Comparison of ENCODE assay signal across 8 mouse cellular contexts in the genomic region with DNA sequence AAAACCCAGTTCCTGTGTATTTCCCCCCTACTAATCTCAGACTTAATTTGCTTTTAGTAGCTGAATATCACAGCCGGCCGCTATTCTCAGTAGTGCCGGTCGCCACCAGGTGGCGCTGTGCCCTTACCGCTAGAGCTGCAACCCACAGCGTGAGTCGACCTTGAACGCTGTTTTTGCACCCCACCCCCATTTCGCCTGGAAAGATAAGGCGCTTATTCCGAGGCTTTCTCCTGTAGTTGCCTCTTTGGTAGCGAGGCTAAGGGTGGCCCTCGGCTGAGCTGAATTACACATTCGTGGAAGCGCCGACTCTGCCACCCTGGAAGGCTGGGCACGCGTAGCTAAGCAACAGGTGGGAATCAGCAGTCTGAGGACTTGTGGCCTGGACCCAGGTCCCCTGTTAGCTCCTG. TPM values are rescaled to one million over a fixed set of nuclear protein-coding genes. Genes with fewer than 3 reads are reported as not detected.
DNase-seq lines count a peak whose midpoint lies in the region; ATAC-seq and TF ChIP-seq lines count a peak whose summit lies in the region.

No protein-coding gene starts in this region.

- no peak for TF ChIP-seq EP300 in liver, postnatal 0 days (IDR thresholded peaks at IDR 0.05; ENCODE audit: low read depth)

- DNase-seq in CD4-positive helper T cell, adult 2 months (ENCODE audit: low read depth, low spot score) = peak; percentile 84
- DNase-seq in adrenal gland, postnatal 4 days (ENCODE audit: low spot score in 2 of 2) = peak; percentile 59 to 63
- peak; percentile 88 for DNase-seq in liver, postnatal 0 days
- peak; percentile 95 for DNase-seq in testis, postnatal 10 days (ENCODE audit: low spot score)

- H3K27ac ChIP-seq in embryonic facial prominence, embryonic 13.5 days = no peak overlapping the region
- H3K27ac ChIP-seq in heart, embryonic 11.5 days (ENCODE audit: low read depth, low read length) = no peak overlapping the region
- H3K27ac ChIP-seq in kidney, embryonic 15.5 days = no peak overlapping the region
- no peak overlapping the region for H3K27ac ChIP-seq in liver, postnatal 0 days (ENCODE audit: low read depth)
- H3K27ac ChIP-seq in neural tube, embryonic 14.5 days (ENCODE audit: low read depth, low read length) = no peak overlapping the region

- peak overlapping the region; percentile 62 for H3K4me2 ChIP-seq in embryonic facial prominence, embryonic 13.5 days
- peak overlapping the region; percentile 55 for H3K4me2 ChIP-seq in heart, embryonic 11.5 days
- peak overlapping the region; percentile 67 for H3K4me2 ChIP-seq in kidney, embryonic 15.5 days
- H3K4me2 ChIP-seq in liver, postnatal 0 days (ENCODE audit: low read depth, low read length) = peak overlapping the region; percentile 57
- H3K4me2 ChIP-seq in neural tube, embryonic 14.5 days (ENCODE audit: low read depth, low read length) = peak overlapping the region; percentile 49

- H3K9ac ChIP-seq in embryonic facial prominence, embryonic 13.5 days = 0 out of 2 replicates have a peak overlapping the region, but pooled peaks have one; percentile 57
- peak overlapping the region; percentile 43; the same call in 1 of the 2 replicates for H3K9ac ChIP-seq in heart, embryonic 11.5 days (ENCODE audit: low read depth, low read length)
- H3K9ac ChIP-seq in kidney, embryonic 15.5 days = peak overlapping the region; percentile 42; the same call in 1 of the 2 replicates
- H3K9ac ChIP-seq in liver, postnatal 0 days (replicated peaks) = 0 out of 2 replicates have a peak overlapping the region, but pooled peaks have one; percentile 17
- no peak overlapping the region for H3K9ac ChIP-seq in neural tube, embryonic 14.5 days (replicated peaks; ENCODE audit: low read depth, low read length)

- WGBS in embryonic facial prominence, embryonic 13.5 days = 18% methylated on average over 19 of the region's 19 CpGs
- WGBS in heart, embryonic 11.5 days (ENCODE audit: insufficient replicate concordance) = 19% methylated on average over 19 of the region's 19 CpGs
- 21% methylated on average over 19 of the region's 19 CpGs for WGBS in kidney, embryonic 15.5 days
- WGBS in liver, postnatal 0 days (ENCODE audit: insufficient replicate concordance) = 14% methylated on average over 19 of the region's 19 CpGs
- 16% methylated on average over 19 of the region's 19 CpGs for WGBS in neural tube, embryonic 14.5 days

- no peaks in the 10 kb centered on the region for H3K27me3 ChIP-seq in embryonic facial prominence, embryonic 13.5 days
- H3K27me3 ChIP-seq in heart, embryonic 11.5 days (ENCODE audit: control insufficient read depth, insufficient read depth, low read length) = no peaks in the 10 kb centered on the region
- no peaks in the 10 kb centered on the region for H3K27me3 ChIP-seq in kidney, embryonic 15.5 days
- no peaks in the 10 kb centered on the region for H3K27me3 ChIP-seq in liver, postnatal 0 days (ENCODE audit: insufficient read depth, low read length)
- H3K27me3 ChIP-seq in neural tube, embryonic 14.5 days (ENCODE audit: control insufficient read depth, insufficient read depth, low read length) = no peaks in the 10 kb centered on the region

- no peaks in the 10 kb centered on the region for H3K9me3 ChIP-seq in embryonic facial prominence, embryonic 13.5 days
- H3K9me3 ChIP-seq in heart, embryonic 11.5 days (replicated peaks; ENCODE audit: control insufficient read depth, low read length) = no peaks in the 10 kb centered on the region; the same call in 1 of the 2 replicates
- H3K9me3 ChIP-seq in kidney, embryonic 15.5 days (replicated peaks) = no peaks in the 10 kb centered on the region
- H3K9me3 ChIP-seq in liver, postnatal 0 days (ENCODE audit: low read length) = no peaks in the 10 kb centered on the region
- H3K9me3 ChIP-seq in neural tube, embryonic 14.5 days (ENCODE audit: control insufficient read depth, low read length) = no peaks in the 10 kb centered on the region

- ATAC-seq in embryonic facial prominence, embryonic 13.5 days (ENCODE audit: insufficient number of reproducible peaks, insufficient read depth, low FRiP score, low TSS enrichment, low read depth) = 0 out of 2 replicates have a peak, but pooled peaks have one; percentile 67
- peak; percentile 49; the same call in 1 of the 2 replicates for ATAC-seq in heart, embryonic 11.5 days (replicated peaks; ENCODE audit: insufficient number of reproducible peaks, low FRiP score, low TSS enrichment)
- ATAC-seq in kidney, embryonic 15.5 days (replicated peaks; ENCODE audit: low FRiP score) = peak; percentile 66; the same call in 1 of the 2 replicates
- ATAC-seq in liver, postnatal 0 days = peak; percentile 83
- ATAC-seq in neural tube, embryonic 14.5 days (ENCODE audit: low read depth) = peak; percentile 84

- H3K4me1 ChIP-seq in embryonic facial prominence, embryonic 13.5 days = 0 out of 2 replicates have a peak, but pooled peaks cover 2% of the 10 kb centered on the region
- no peaks in the 10 kb centered on the region for H3K4me1 ChIP-seq in heart, embryonic 11.5 days (ENCODE audit: control insufficient read depth, insufficient read depth, low read length)
- H3K4me1 ChIP-seq in kidney, embryonic 15.5 days = no peaks in the 10 kb centered on the region; the same call in 1 of the 2 replicates
- 0 out of 2 replicates have a peak, but pooled peaks cover 2% of the 10 kb centered on the region for H3K4me1 ChIP-seq in liver, postnatal 0 days (ENCODE audit: insufficient read depth)
- H3K4me1 ChIP-seq in neural tube, embryonic 14.5 days (ENCODE audit: control insufficient read depth, insufficient read depth, low read length) = no peaks in the 10 kb centered on the region

- TF ChIP-seq CTCF in liver, postnatal 0 days (IDR thresholded peaks at IDR 0.05; ENCODE audit: low read depth) = peak; percentile 97

- peak overlapping the region; percentile 26 for H3K4me3 ChIP-seq in embryonic facial prominence, embryonic 13.5 days
- H3K4me3 ChIP-seq in heart, embryonic 11.5 days (ENCODE audit: low read depth, low read length) = peak overlapping the region; percentile 22
- H3K4me3 ChIP-seq in kidney, embryonic 15.5 days (replicated peaks) = peak overlapping the region; percentile 39
- peak overlapping the region; percentile 13 for H3K4me3 ChIP-seq in liver, postnatal 0 days (ENCODE audit: low read depth, low read length)
- peak overlapping the region; percentile 15; the same call in 1 of the 2 replicates for H3K4me3 ChIP-seq in neural tube, embryonic 14.5 days (ENCODE audit: low read depth, low read length)

- no peaks in the 10 kb centered on the region for H3K36me3 ChIP-seq in embryonic facial prominence, embryonic 13.5 days
- H3K36me3 ChIP-seq in heart, embryonic 11.5 days (ENCODE audit: control insufficient read depth, insufficient read depth, low read length) = no peaks in the 10 kb centered on the region
- no peaks in the 10 kb centered on the region for H3K36me3 ChIP-seq in kidney, embryonic 15.5 days
- no peaks in the 10 kb centered on the region for H3K36me3 ChIP-seq in liver, postnatal 0 days (replicated peaks; ENCODE audit: insufficient read depth, low read length)
- H3K36me3 ChIP-seq in neural tube, embryonic 14.5 days (ENCODE audit: control insufficient read depth, insufficient read depth, low read length) = no peaks in the 10 kb centered on the region

RNA-seq across cellular contexts. Expression of gene Pfkl, which starts 8.9 kb away (rescaled TPM):
- 10 to 100 TPM; 85.6 to 87.2 TPM for total RNA-seq in adrenal gland, postnatal 4 days (2021)
- 140 and 145 TPM in 2 replicates for polyA plus RNA-seq in embryonic facial prominence, embryonic 13.5 days (2015; fragmentation: Nextera tagmentation; extraction: Ambion mirVana)
- polyA plus RNA-seq in heart, embryonic 11.5 days (2014; fragmentation: Nextera tagmentation; extraction: Ambion mirVana) = 168 and 194 TPM in 2 replicates
- 149 and 164 TPM in 2 replicates for polyA plus RNA-seq in kidney, embryonic 15.5 days (2015; fragmentation: Nextera tagmentation; extraction: Ambion mirVana)
- 23.5 and 31.3 TPM in 2 replicates for polyA plus RNA-seq in liver, postnatal 0 days (2015; fragmentation: Nextera tagmentation; extraction: Ambion mirVana)
- 83.2 and 93.9 TPM in 2 replicates for polyA plus RNA-seq in neural tube, embryonic 14.5 days (2014; fragmentation: Nextera tagmentation; extraction: Ambion mirVana)

RNA-seq across cellular contexts. Expression of gene Dnmt3l, which starts 22.9 kb away (rescaled TPM):
- 1 to 10 TPM; 2.9 to 3.2 TPM for total RNA-seq in adrenal gland, postnatal 4 days (2021)
- polyA plus RNA-seq in embryonic facial prominence, embryonic 13.5 days (2015; fragmentation: Nextera tagmentation; extraction: Ambion mirVana) = 0.44 and 0.56 TPM in 2 replicates
- 0.34 TPM in 1 of 2 replicates, not detected in the other for polyA plus RNA-seq in heart, embryonic 11.5 days (2014; fragmentation: Nextera tagmentation; extraction: Ambion mirVana)
- 0.68 and 1.1 TPM in 2 replicates for polyA plus RNA-seq in kidney, embryonic 15.5 days (2015; fragmentation: Nextera tagmentation; extraction: Ambion mirVana)
- polyA plus RNA-seq in liver, postnatal 0 days (2015; fragmentation: Nextera tagmentation; extraction: Ambion mirVana) = not detected in 2 replicates
- not detected in 2 replicates for polyA plus RNA-seq in neural tube, embryonic 14.5 days (2014; fragmentation: Nextera tagmentation; extraction: Ambion mirVana)

RNA-seq across cellular contexts. Expression of gene Aire, which starts 24.6 kb away (rescaled TPM):
- total RNA-seq in adrenal gland, postnatal 4 days (2021) = not detected
- polyA plus RNA-seq in embryonic facial prominence, embryonic 13.5 days (2015; fragmentation: Nextera tagmentation; extraction: Ambion mirVana) = 0.39 and 0.59 TPM in 2 replicates
- polyA plus RNA-seq in heart, embryonic 11.5 days (2014; fragmentation: Nextera tagmentation; extraction: Ambion mirVana) = 0.16 and 0.49 TPM in 2 replicates
- 1.6 TPM in 2 replicates for polyA plus RNA-seq in kidney, embryonic 15.5 days (2015; fragmentation: Nextera tagmentation; extraction: Ambion mirVana)
- polyA plus RNA-seq in liver, postnatal 0 days (2015; fragmentation: Nextera tagmentation; extraction: Ambion mirVana) = not detected in 2 replicates
- 0.21 TPM in 2 replicates for polyA plus RNA-seq in neural tube, embryonic 14.5 days (2014; fragmentation: Nextera tagmentation; extraction: Ambion mirVana)

RNA-seq across cellular contexts. Expression of gene 1810043G02Rik, which starts 40.5 kb away (rescaled TPM):
- total RNA-seq in adrenal gland, postnatal 4 days (2021) = 10 to 100 TPM; 21.3 to 25.1 TPM
- polyA plus RNA-seq in embryonic facial prominence, embryonic 13.5 days (2015; fragmentation: Nextera tagmentation; extraction: Ambion mirVana) = 28.6 and 31.7 TPM in 2 replicates
- polyA plus RNA-seq in heart, embryonic 11.5 days (2014; fragmentation: Nextera tagmentation; extraction: Ambion mirVana) = 17.1 and 17.2 TPM in 2 replicates
- polyA plus RNA-seq in kidney, embryonic 15.5 days (2015; fragmentation: Nextera tagmentation; extraction: Ambion mirVana) = 29.5 and 32.1 TPM in 2 replicates
- 4.0 and 4.4 TPM in 2 replicates for polyA plus RNA-seq in liver, postnatal 0 days (2015; fragmentation: Nextera tagmentation; extraction: Ambion mirVana)
- 41.3 and 52.6 TPM in 2 replicates for polyA plus RNA-seq in neural tube, embryonic 14.5 days (2014; fragmentation: Nextera tagmentation; extraction: Ambion mirVana)

RNA-seq across cellular contexts. Expression of gene Trpm2, which starts 48.4 kb away (rescaled TPM):
- total RNA-seq in adrenal gland, postnatal 4 days (2021) = 1 to 10 TPM; 4.1 to 4.3 TPM
- 0.21 and 0.44 TPM in 2 replicates for polyA plus RNA-seq in embryonic facial prominence, embryonic 13.5 days (2015; fragmentation: Nextera tagmentation; extraction: Ambion mirVana)
- 0.07 and 0.13 TPM in 2 replicates for polyA plus RNA-seq in heart, embryonic 11.5 days (2014; fragmentation: Nextera tagmentation; extraction: Ambion mirVana)
- 0.32 and 0.97 TPM in 2 replicates for polyA plus RNA-seq in kidney, embryonic 15.5 days (2015; fragmentation: Nextera tagmentation; extraction: Ambion mirVana)
- 1.5 and 1.7 TPM in 2 replicates for polyA plus RNA-seq in liver, postnatal 0 days (2015; fragmentation: Nextera tagmentation; extraction: Ambion mirVana)
- 6.0 and 9.2 TPM in 2 replicates for polyA plus RNA-seq in neural tube, embryonic 14.5 days (2014; fragmentation: Nextera tagmentation; extraction: Ambion mirVana)
